Mouse (Mus musculus): ENCODE results near the gene Itgb6. TPM values are rescaled to one million over a fixed set of nuclear protein-coding genes. Genes with fewer than 3 reads are reported as not detected.

The Itgb6 gene
- polyA plus RNA-seq (2015; fragmentation: Nextera tagmentation; extraction: Ambion mirVana), result not detected in 2 replicates

DNA sequence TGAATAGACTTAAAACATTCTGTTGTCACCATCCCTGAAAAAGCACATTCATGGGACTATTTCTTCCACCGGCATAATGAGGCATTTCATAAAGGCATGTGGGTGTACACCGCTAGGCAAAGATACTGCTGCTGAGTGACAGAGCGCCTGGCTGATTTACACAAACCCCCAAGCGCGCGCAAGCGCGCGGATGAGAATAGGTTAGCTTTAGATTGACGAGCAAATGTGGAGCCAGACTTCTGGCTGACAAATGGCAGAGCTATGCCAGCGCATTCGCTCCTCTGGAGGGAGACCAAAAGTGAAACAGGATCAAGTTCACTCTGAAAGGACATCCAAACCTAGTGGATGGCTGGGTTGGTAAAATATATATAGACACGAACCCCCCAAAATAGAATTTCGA lies at the start of gene Itgb6:
Gene Itgb6, minus strand, starts transcription at position 130 of the 400 bp plus-strand sequence.
- 39% methylated on average over 14 of the region's 14 CpGs for WGBS
- Histone ChIP-seq H3K4me2 (peak within 1 kb of the TSS; percentile 39), H3K9me3 (replicated peaks) (no peaks in the 10 kb centered on the region), H3K36me3 (ENCODE audit: poor library complexity, severe bottlenecking) (no peaks in the 10 kb centered on the region), H3K4me1 (peaks cover 10% of the 10 kb centered on the region; the same call in 1 of the 2 replicates), H3K27me3 (peaks cover 31% of the 10 kb centered on the region), H3K27ac (no peak within 1 kb of the TSS), H3K4me3 (no peak within 1 kb of the TSS), H3K9ac (no peak within 1 kb of the TSS)
- peak; percentile 90 for ATAC-seq

DNA sequence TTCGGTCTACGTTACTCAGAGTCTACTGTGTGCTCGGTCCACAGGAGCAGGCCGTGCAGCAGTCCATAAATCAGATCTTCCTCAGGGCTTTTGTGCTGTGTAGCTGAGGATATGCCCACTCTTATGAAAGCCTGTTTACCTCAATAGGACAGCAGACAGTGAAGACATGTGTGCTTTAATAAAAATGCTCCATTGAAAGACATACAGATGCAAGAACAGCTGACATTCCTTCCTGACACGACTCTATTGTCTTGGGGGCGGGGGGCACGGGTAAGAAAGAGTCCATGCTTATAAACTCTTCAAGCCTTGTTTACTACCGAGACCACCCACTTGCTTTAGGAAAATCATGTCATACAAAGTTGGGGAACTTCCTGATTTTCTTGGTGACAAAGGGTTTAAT lies 44.0 kb upstream of the Itgb6 start:
- Histone ChIP-seq H3K27ac (no peak overlapping the region), H3K36me3 (ENCODE audit: poor library complexity, severe bottlenecking) (0 out of 2 replicates have a peak, but pooled peaks cover 10% of the 10 kb centered on the region), H3K9ac (no peak overlapping the region), H3K4me1 (no peaks in the 10 kb centered on the region), H3K4me2 (no peak overlapping the region), H3K4me3 (no peak overlapping the region), H3K27me3 (peaks cover 7% of the 10 kb centered on the region; the same call in 1 of the 2 replicates), H3K9me3 (replicated peaks) (peaks cover 12% of the 10 kb centered on the region)
- WGBS, result 69% methylated on average over 8 of the region's 8 CpGs
- no peak for ATAC-seq

DNA sequence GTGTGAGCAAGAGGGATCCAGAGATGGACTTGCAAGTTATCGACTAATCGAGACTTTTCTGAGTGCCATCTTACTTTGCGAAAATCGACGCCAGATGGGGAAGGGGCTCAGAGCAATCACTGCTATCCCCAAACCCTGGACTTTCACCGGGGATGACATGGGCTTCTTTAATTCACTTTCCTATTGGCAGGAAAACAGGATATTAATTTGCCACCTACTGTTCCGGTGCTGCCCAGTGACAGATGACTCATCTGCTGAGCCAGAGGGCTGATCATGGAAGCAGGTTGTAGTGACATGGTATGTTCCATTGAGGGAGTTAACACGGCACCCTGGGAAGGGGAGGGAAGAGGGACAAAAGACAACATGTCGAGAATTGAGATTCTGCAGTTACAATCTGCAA lies 33.8 kb upstream of the Itgb6 start:
- Histone ChIP-seq H3K4me1 (no peaks in the 10 kb centered on the region), H3K27me3 (no peaks in the 10 kb centered on the region), H3K9me3 (replicated peaks) (no peaks in the 10 kb centered on the region), H3K4me2 (no peak overlapping the region), H3K4me3 (no peak overlapping the region), H3K27ac (no peak overlapping the region), H3K9ac (no peak overlapping the region), H3K36me3 (ENCODE audit: poor library complexity, severe bottlenecking) (no peaks in the 10 kb centered on the region)
- 80% methylated on average over 9 of the region's 9 CpGs for WGBS
- no peak for ATAC-seq

DNA sequence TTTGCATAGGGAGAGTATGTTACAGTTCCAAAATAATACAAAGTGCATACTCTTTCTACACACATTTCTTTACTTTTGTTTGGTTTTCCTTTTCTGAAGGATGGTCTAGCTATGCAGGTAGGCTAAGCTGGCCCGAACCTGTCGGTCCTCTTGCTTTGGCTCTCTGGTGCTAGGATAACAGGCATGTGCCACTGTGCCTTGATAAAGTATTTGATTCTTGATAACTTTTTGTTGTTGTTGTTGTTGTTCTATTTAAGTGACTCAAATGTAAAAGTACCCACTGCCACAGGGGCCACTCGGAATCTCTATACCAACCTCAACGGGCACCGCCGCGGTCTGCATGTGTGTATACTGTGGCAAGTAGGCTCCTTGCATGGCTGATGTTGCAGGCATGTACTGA lies 32.7 kb upstream of the Itgb6 start:
- no peaks in the 10 kb centered on the region for H3K9me3 ChIP-seq (replicated peaks)
- no peaks in the 10 kb centered on the region for H3K27me3 ChIP-seq
- no peak overlapping the region for H3K27ac ChIP-seq
- H3K9ac ChIP-seq, result no peak overlapping the region
- WGBS, result 98% methylated on average over 7 of the region's 7 CpGs
- no peaks in the 10 kb centered on the region for H3K36me3 ChIP-seq (ENCODE audit: poor library complexity, severe bottlenecking)
- no peak for ATAC-seq
- no peaks in the 10 kb centered on the region for H3K4me1 ChIP-seq
- H3K4me2 ChIP-seq, result no peak overlapping the region
- no peak overlapping the region for H3K4me3 ChIP-seq

DNA sequence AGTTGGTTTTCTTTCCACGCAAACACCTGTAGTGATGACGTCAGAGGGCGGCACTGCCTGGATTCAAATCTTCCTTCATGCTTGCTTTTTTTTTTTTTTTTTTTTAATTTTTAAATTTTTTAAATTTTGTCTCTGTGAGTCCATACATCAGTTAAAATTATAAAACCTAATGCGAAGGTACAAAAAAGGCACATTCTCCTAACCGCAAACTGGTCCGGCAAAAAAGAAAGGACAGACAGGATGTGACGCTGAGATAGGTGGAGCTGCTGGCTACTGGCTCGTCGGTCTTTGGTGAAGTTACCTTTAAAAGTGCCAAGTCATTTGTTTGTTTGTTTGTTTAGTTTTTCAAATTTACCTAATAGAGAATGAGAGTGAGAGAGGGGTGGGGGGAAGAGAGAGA lies 28.8 kb upstream of the Itgb6 start:
- no peak overlapping the region for H3K4me2 ChIP-seq
- WGBS, result 95% methylated on average over 9 of the region's 9 CpGs
- no peaks in the 10 kb centered on the region for H3K9me3 ChIP-seq (replicated peaks)
- no peak overlapping the region for H3K27ac ChIP-seq
- 0 out of 2 replicates have a peak, but pooled peaks cover 2% of the 10 kb centered on the region for H3K27me3 ChIP-seq
- no peaks in the 10 kb centered on the region for H3K36me3 ChIP-seq (ENCODE audit: poor library complexity, severe bottlenecking)
- no peaks in the 10 kb centered on the region for H3K4me1 ChIP-seq
- no peak overlapping the region for H3K4me3 ChIP-seq
- ATAC-seq, result no peak
- H3K9ac ChIP-seq, result no peak overlapping the region

DNA sequence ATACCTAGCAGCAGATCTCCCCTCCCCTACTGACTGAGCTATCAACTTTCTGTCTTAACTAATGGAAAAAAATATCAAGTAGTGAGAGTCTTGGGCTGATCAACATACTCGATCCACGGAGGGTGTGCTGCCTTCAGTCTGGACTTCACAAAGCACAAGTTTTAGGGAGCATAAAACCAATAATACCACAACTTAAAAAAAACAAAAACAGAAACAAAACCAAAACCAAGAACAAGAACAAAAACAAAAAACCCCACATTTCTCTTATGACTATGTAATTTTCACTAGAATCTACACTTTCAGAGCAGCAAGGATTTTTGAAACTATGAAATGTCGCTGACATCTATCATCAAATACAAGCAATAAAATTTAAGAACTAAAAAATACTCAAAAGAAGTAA lies 28.1 kb upstream of the Itgb6 start:
- Histone ChIP-seq H3K9ac (no peak overlapping the region), H3K9me3 (replicated peaks) (no peaks in the 10 kb centered on the region), H3K4me3 (no peak overlapping the region), H3K36me3 (ENCODE audit: poor library complexity, severe bottlenecking) (no peaks in the 10 kb centered on the region), H3K4me2 (no peak overlapping the region), H3K4me1 (no peaks in the 10 kb centered on the region), H3K27me3 (0 out of 2 replicates have a peak, but pooled peaks cover 2% of the 10 kb centered on the region), H3K27ac (no peak overlapping the region)
- no peak for ATAC-seq
- WGBS, result 95% methylated on average over 3 of the region's 3 CpGs

DNA sequence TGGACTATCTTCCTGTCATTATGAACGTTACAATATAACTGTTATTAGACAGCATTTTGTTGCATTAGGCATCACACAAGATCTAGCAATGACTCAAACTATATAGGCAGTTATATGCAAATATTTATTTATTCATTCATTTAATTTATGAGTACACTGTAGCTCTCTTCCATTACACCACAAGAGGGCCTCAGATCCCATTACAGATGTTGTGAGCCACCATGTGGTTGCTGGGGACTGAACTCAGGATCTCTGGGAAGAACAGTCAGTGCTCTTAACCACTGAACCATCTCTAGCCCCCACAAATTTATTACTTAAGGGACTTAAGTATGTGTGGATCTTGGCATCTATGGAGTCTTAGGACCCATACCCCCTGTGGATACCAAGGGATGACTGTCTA lies 26.1 kb upstream of the Itgb6 start:
- Histone ChIP-seq H3K27me3 (0 out of 2 replicates have a peak, but pooled peaks cover 2% of the 10 kb centered on the region), H3K4me2 (no peak overlapping the region), H3K4me1 (no peaks in the 10 kb centered on the region), H3K4me3 (no peak overlapping the region), H3K9ac (no peak overlapping the region), H3K36me3 (ENCODE audit: poor library complexity, severe bottlenecking) (no peaks in the 10 kb centered on the region), H3K9me3 (replicated peaks) (no peaks in the 10 kb centered on the region), H3K27ac (no peak overlapping the region)
- 96% methylated on average over 1 of the region's 1 CpGs for WGBS
- no peak for ATAC-seq

DNA sequence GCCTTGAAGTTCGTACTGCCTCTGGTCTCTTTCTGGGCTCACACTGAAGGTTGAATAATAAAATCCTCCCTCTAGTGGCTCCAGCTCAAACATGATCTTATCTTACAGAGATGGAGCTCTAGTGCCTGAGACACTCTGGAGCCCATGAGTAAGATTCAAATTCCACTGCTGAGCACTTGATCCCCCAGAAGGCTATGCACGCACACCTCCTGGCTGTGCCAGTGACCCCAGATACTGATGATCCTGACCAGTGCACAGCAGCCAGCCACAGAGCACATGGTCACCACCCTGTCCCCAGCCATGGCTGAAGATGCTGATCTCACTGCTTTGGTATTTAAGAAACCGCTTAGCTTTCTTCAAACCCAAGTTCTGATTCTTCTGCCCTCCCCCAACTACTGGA lies 25.1 kb upstream of the Itgb6 start:
- no peak overlapping the region for H3K4me2 ChIP-seq
- no peaks in the 10 kb centered on the region for H3K4me1 ChIP-seq
- no peak for ATAC-seq
- no peak overlapping the region for H3K27ac ChIP-seq
- no peaks in the 10 kb centered on the region for H3K36me3 ChIP-seq (ENCODE audit: poor library complexity, severe bottlenecking)
- no peaks in the 10 kb centered on the region for H3K9me3 ChIP-seq (replicated peaks)
- no peak overlapping the region for H3K4me3 ChIP-seq
- no peak overlapping the region for H3K9ac ChIP-seq
- 0 out of 2 replicates have a peak, but pooled peaks cover 2% of the 10 kb centered on the region for H3K27me3 ChIP-seq
- 85% methylated on average over 3 of the region's 3 CpGs for WGBS

DNA sequence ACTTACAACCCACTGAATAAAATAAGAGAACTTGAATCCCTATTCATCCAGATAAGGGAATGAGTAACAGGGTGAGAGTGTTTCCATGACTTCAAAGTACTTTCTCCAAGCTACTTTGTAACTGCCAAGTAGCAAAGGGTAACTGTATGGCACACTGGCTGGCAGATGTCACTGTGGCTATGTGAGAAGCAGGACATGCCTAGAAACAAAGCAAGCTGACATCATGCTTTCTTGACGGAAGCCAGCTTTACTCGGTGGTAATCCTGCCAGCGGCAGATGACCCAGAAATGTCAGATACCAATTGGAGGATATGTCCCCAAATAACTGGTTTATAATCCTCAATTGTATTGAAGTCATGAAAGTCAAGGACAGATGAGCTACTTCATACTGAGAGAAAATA lies 22.2 kb upstream of the Itgb6 start:
- 64% methylated on average over 3 of the region's 3 CpGs for WGBS
- Histone ChIP-seq H3K4me2 (no peak overlapping the region), H3K9ac (no peak overlapping the region), H3K27me3 (0 out of 2 replicates have a peak, but pooled peaks cover 2% of the 10 kb centered on the region), H3K4me3 (no peak overlapping the region), H3K9me3 (replicated peaks) (no peaks in the 10 kb centered on the region), H3K4me1 (no peaks in the 10 kb centered on the region), H3K36me3 (ENCODE audit: poor library complexity, severe bottlenecking) (no peaks in the 10 kb centered on the region), H3K27ac (no peak overlapping the region)
- no peak for ATAC-seq

DNA sequence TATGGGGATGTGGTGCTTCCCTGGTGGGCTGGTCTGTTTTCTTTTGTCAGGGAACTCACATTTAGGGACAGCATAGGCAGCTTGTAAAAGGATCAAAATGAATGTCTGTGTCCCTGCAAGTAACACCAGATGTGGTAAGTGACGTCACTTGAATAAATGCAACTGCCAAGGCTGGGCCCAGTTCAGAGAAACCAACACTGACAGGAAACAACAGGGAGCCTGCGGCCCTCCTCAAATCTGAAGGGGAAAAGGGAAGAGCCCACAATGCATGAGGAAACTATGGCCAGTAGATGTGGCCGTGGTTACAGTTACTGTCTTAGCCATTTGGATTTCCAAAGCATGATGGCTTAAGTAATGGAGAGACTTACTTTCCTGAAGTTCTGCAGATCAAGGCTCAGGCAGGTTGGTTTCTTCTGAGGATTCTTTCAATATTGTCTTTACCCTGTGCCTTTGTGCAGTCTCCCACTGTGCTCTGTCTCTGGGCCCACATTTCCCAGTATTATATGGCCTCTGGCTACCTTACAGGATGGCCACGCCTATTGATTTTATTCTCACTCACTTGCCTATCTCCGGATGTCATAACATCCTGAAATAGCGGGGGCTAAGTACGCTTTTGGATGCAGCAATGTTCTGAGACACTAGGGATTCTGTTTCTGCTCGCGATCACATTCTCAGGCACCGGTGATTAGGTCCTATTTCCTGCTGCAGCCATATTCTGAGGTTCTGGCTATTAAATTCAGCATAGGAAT lies 17.1 kb upstream of the Itgb6 start:
- no peak overlapping the region for H3K27ac ChIP-seq
- H3K4me3 ChIP-seq, result no peak overlapping the region
- no peaks in the 10 kb centered on the region for H3K9me3 ChIP-seq (replicated peaks)
- ATAC-seq, result no peak
- no peak overlapping the region for H3K4me2 ChIP-seq
- H3K36me3 ChIP-seq (ENCODE audit: poor library complexity, severe bottlenecking), result no peaks in the 10 kb centered on the region
- no peak overlapping the region for H3K9ac ChIP-seq
- no peaks in the 10 kb centered on the region for H3K4me1 ChIP-seq
- 81% methylated on average over 10 of the region's 10 CpGs for WGBS
- H3K27me3 ChIP-seq, result no peaks in the 10 kb centered on the region

DNA sequence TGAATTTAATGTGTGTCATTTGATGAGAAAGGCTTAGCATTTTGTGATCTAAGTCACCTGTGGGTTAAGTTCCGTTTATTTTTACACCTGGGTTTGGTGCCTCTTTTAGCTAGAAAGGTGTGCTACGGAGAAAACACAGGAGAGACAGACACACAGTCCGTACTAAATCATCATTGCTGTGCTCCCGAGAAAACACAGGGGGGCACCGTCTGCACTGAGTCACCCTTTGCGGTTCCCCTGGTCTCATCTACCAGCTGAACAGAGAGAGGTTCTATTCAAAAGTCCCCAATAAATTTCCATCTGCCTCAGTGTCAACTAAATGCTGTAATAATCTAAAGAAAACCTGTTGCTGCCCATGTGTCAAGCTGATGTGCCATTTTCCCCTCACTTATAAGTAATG lies 8.5 kb upstream of the Itgb6 start:
- ATAC-seq, result no peak
- Histone ChIP-seq H3K9ac (no peak overlapping the region), H3K4me2 (no peak overlapping the region), H3K27me3 (peaks cover 23% of the 10 kb centered on the region; the same call in 1 of the 2 replicates), H3K4me1 (no peaks in the 10 kb centered on the region), H3K4me3 (no peak overlapping the region), H3K27ac (no peak overlapping the region), H3K9me3 (replicated peaks) (no peaks in the 10 kb centered on the region), H3K36me3 (ENCODE audit: poor library complexity, severe bottlenecking) (no peaks in the 10 kb centered on the region)
- 55% methylated on average over 6 of the region's 6 CpGs for WGBS

DNA sequence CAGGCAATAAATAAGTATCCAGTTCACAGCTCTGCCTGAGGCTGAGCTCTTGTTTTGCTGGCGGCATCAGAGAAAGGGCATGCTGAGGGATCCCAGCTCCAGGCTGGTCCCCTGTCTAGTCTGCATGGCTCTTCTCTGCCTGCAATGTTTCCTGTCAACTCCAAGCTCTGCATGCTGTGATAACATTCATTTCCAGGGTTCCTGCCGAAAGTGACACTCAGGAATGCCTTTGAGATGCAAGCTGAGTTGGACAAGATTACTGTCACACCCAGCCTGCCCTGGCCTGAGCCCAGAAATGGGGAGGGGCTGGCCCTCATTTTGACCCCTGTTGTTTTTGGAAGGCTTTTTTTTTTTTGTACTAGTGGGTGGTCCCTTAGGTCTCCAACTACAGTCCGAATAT lies 7.6 kb upstream of the Itgb6 start:
- whole genome bisulfite sequencing, result 10% methylated on average over 3 of the region's 3 CpGs
- ATAC-seq, result no peak

More for the DNA sequence above, 7.6 kb upstream of the Itgb6 start:
- no peaks in the 10 kb centered on the region for H3K4me1 ChIP-seq
- no peaks in the 10 kb centered on the region for H3K9me3 ChIP-seq (replicated peaks)
- H3K36me3 ChIP-seq (ENCODE audit: poor library complexity, severe bottlenecking), result no peaks in the 10 kb centered on the region
- no peak overlapping the region for H3K27ac ChIP-seq
- peaks cover 23% of the 10 kb centered on the region; the same call in 1 of the 2 replicates for H3K27me3 ChIP-seq
- no peak overlapping the region for H3K9ac ChIP-seq
- H3K4me3 ChIP-seq, result no peak overlapping the region
- H3K4me2 ChIP-seq, result no peak overlapping the region

Data from forebrain, embryonic 13.5 days (tissue).